Mouse (Mus musculus): ENCODE data around the gene Gm10230. TPM values are rescaled to one million over a fixed set of nuclear protein-coding genes. Genes with fewer than 3 reads are reported as not detected.

Gm10230 gene
- not detected in 2 replicates for polyA plus RNA-seq (2012; ENCODE audit: low replicate concordance)

DNA sequence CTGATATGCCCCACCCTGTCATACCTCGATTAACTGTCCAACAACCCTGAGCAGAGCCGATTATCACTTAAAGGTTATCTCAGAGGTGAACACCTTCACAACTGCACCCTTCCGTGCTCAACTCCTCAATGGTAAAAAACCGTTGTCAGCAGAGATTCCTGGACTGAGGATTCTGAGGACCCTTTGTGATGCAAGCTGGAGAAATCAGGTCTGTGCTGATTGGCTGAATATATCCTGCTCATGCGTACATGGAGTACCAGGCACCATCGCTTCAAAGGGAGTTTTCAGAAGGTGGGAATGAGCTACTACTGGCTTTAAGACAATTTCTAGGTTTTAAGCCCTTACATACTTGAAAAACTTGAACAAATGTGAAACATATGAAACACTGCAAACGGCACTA, at the start of gene Gm10230:
Gene Gm10230 (minus strand): TSS at position 101 of the 400 bp plus-strand sequence.

